In the genomic region with DNA sequence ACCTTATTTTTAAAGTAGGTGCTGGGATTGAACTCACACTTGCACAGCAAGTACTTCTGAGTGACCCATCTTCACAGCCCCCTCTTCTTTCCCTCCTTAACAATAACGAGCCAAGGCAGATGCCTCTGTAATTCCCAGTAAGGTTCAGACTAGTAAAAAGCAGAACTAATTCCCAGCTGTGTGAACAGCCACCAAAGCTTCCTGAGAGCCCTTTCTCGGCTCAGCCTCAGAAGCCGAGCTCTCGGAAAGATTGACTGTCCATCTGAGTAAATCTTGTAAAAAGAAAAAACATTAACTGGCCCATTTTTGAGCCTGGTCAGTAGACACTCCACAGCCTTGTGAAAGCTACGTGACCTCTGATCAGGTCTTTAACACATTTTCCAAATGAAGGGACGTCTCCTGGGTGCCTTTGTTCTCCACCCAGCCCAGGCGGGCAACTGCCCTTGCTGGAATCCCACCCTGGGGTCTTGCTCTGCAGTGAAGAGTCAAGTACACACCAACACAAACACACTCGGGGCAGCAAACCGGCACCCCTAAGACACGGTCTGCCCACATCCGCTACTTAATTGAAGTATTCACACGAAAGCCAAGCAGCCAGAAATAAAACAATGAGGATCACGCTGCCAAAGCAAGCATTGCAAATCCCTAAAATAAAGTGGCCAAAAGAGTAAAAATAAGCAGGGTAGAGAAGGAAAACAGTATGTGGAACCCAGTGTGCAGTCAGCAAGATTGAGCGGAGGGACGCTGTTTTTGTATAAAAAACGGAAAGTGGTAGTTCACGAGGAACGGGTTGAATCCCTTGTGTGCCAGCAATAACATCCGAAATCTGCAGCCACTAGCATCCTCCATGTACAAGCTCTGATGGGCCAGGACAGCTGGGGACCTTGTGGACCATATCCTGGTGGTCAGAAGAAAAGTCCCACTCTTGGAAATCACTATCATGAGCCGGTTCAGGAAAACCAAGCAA, we compare ENCODE assay signal across 8 mouse cellular contexts.
DNase-seq lines count a peak whose midpoint lies in the region; ATAC-seq and TF ChIP-seq lines count a peak whose summit lies in the region.

No protein-coding gene starts in this region.

- H3K9ac ChIP-seq in liver, embryonic 12.5 days, result no peak overlapping the region
- H3K9ac ChIP-seq in liver, embryonic 11.5 days (ENCODE audit: low read depth, low read length), result no peak overlapping the region
- peak overlapping the region; percentile 3; the same call in 1 of the 2 replicates for H3K9ac ChIP-seq in forebrain, postnatal 0 days
- H3K9ac ChIP-seq in neural tube, embryonic 15.5 days (replicated peaks), result peak overlapping the region; percentile 14; the same call in 1 of the 2 replicates

- H3K27ac ChIP-seq in liver, embryonic 12.5 days, result no peak overlapping the region
- no peak overlapping the region for H3K27ac ChIP-seq in liver, embryonic 11.5 days (ENCODE audit: low read depth, low read length)
- no peak overlapping the region for H3K27ac ChIP-seq in forebrain, postnatal 0 days (ENCODE audit: low read depth, low read length)
- peak overlapping the region; percentile 29 for H3K27ac ChIP-seq in neural tube, embryonic 15.5 days (replicated peaks)
- H3K27ac ChIP-seq in cerebellum, adult 2 months (ENCODE audit: insufficient read depth, low read length), result no peak overlapping the region

- no peak for TF ChIP-seq CTCF in forebrain, postnatal 0 days (IDR thresholded peaks at IDR 0.05; ENCODE audit: low read depth)
- no peak for TF ChIP-seq CTCF in cerebellum, adult 2 months (IDR thresholded peaks at IDR 0.05; ENCODE audit: borderline replicate concordance, insufficient read depth, low read depth, low read length)

- no peak for DNase-seq in liver, embryonic 11.5 days (ENCODE audit: low spot score)
- DNase-seq in forebrain, postnatal 0 days, result no peak
- peak; percentile 23 to 46 for DNase-seq in kidney, postnatal 4 days
- DNase-seq in urinary bladder, postnatal 36 days (ENCODE audit: low spot score in 2 of 2), result no peak
- no peak for DNase-seq in cerebellum, adult 2 months
- no peak for DNase-seq in T-cell, adult 2 months (ENCODE audit: low spot score)

- H3K27me3 ChIP-seq in liver, embryonic 12.5 days (replicated peaks), result no peaks in the 10 kb centered on the region
- H3K27me3 ChIP-seq in liver, embryonic 11.5 days (replicated peaks; ENCODE audit: control insufficient read depth, insufficient read depth, low read length), result no peaks in the 10 kb centered on the region
- H3K27me3 ChIP-seq in forebrain, postnatal 0 days (ENCODE audit: insufficient read depth, low read length), result no peaks in the 10 kb centered on the region
- H3K27me3 ChIP-seq in neural tube, embryonic 15.5 days (replicated peaks), result no peaks in the 10 kb centered on the region
- H3K27me3 ChIP-seq in cerebellum, adult 2 months (ENCODE audit: control insufficient read depth, insufficient read depth, low read length), result no peaks in the 10 kb centered on the region

- H3K9me3 ChIP-seq in liver, embryonic 12.5 days (replicated peaks), result no peaks in the 10 kb centered on the region
- no peaks in the 10 kb centered on the region for H3K9me3 ChIP-seq in liver, embryonic 11.5 days (ENCODE audit: control insufficient read depth, low read length)
- no peaks in the 10 kb centered on the region for H3K9me3 ChIP-seq in forebrain, postnatal 0 days (ENCODE audit: low read length)
- H3K9me3 ChIP-seq in neural tube, embryonic 15.5 days (replicated peaks), result no peaks in the 10 kb centered on the region

- H3K4me1 ChIP-seq in liver, embryonic 12.5 days, result peaks cover 73% of the 10 kb centered on the region
- peaks cover 33% of the 10 kb centered on the region for H3K4me1 ChIP-seq in liver, embryonic 11.5 days (replicated peaks; ENCODE audit: control insufficient read depth, insufficient read depth, low read length)
- H3K4me1 ChIP-seq in forebrain, postnatal 0 days (ENCODE audit: insufficient read depth), result peaks cover 11% of the 10 kb centered on the region
- H3K4me1 ChIP-seq in neural tube, embryonic 15.5 days, result peaks cover 34% of the 10 kb centered on the region
- H3K4me1 ChIP-seq in cerebellum, adult 2 months (ENCODE audit: control insufficient read depth, insufficient read depth, low read length), result peaks cover 20% of the 10 kb centered on the region

- WGBS in liver, embryonic 12.5 days (ENCODE audit: insufficient replicate concordance), result 68% methylated on average over 20 of the region's 20 CpGs
- WGBS in liver, embryonic 11.5 days, result 71% methylated on average over 20 of the region's 20 CpGs
- WGBS in forebrain, postnatal 0 days, result 30% methylated on average over 20 of the region's 20 CpGs
- 23% methylated on average over 20 of the region's 20 CpGs for WGBS in neural tube, embryonic 15.5 days
- 45% methylated on average over 20 of the region's 20 CpGs for WGBS in cerebellum, adult 2 months

- H3K36me3 ChIP-seq in liver, embryonic 12.5 days, result no peaks in the 10 kb centered on the region
- no peaks in the 10 kb centered on the region for H3K36me3 ChIP-seq in liver, embryonic 11.5 days (ENCODE audit: control insufficient read depth, insufficient read depth, low read length)
- H3K36me3 ChIP-seq in forebrain, postnatal 0 days (ENCODE audit: insufficient read depth), result no peaks in the 10 kb centered on the region
- no peaks in the 10 kb centered on the region for H3K36me3 ChIP-seq in neural tube, embryonic 15.5 days

- no peak for ATAC-seq in liver, embryonic 12.5 days
- ATAC-seq in liver, embryonic 11.5 days (replicated peaks; ENCODE audit: low FRiP score), result no peak
- ATAC-seq in forebrain, postnatal 0 days, result peak; percentile 23; the same call in 1 of the 2 replicates
- peak; percentile 36; the same call in 1 of the 2 replicates for ATAC-seq in neural tube, embryonic 15.5 days (ENCODE audit: low FRiP score)

- no peak for TF ChIP-seq POLR2A in cerebellum, adult 2 months (IDR thresholded peaks at IDR 0.05; ENCODE audit: borderline replicate concordance, insufficient read depth, low read length)

- H3K4me2 ChIP-seq in liver, embryonic 12.5 days, result peak overlapping the region; percentile 63
- no peak overlapping the region for H3K4me2 ChIP-seq in liver, embryonic 11.5 days
- peak overlapping the region; percentile 41 for H3K4me2 ChIP-seq in forebrain, postnatal 0 days (ENCODE audit: low read depth)
- H3K4me2 ChIP-seq in neural tube, embryonic 15.5 days, result peak overlapping the region; percentile 46

- H3K4me3 ChIP-seq in liver, embryonic 12.5 days, result no peak overlapping the region
- H3K4me3 ChIP-seq in liver, embryonic 11.5 days (ENCODE audit: low read depth, low read length), result no peak overlapping the region
- H3K4me3 ChIP-seq in forebrain, postnatal 0 days (ENCODE audit: low read depth, low read length), result 0 out of 2 replicates have a peak overlapping the region, but pooled peaks have one; percentile 12
- peak overlapping the region; percentile 15 for H3K4me3 ChIP-seq in neural tube, embryonic 15.5 days (replicated peaks)
- no peak overlapping the region for H3K4me3 ChIP-seq in cerebellum, adult 2 months (replicated peaks; ENCODE audit: insufficient read depth, low read depth, low read length)

Comparison
In these comparisons a context has a peak if more than half of its experiments do, and no peak if none do; other contexts are left out.
1. ATAC-seq: peak in forebrain, postnatal 0 days (single experiment) and neural tube, embryonic 15.5 days (single experiment); none in liver, embryonic 12.5 days (single experiment) and liver, embryonic 11.5 days (single experiment).
2. H3K4me3 ChIP-seq: peak in forebrain, postnatal 0 days (single experiment) and neural tube, embryonic 15.5 days (single experiment); none in liver, embryonic 12.5 days (single experiment), liver, embryonic 11.5 days (single experiment) and cerebellum, adult 2 months (single experiment).
3. H3K9ac ChIP-seq: peak in forebrain, postnatal 0 days (single experiment) and neural tube, embryonic 15.5 days (single experiment); none in liver, embryonic 12.5 days (single experiment) and liver, embryonic 11.5 days (single experiment).
4. DNase-seq: peak in kidney, postnatal 4 days (2 of 2); none in liver, embryonic 11.5 days (single experiment), forebrain, postnatal 0 days (single experiment), urinary bladder, postnatal 36 days (0 of 2), cerebellum, adult 2 months (0 of 2) and T-cell, adult 2 months (single experiment).